Mouse (Mus musculus): ENCODE measurements around the gene Eif4a2.

The Eif4a2 gene

GRCm38 (mm10) chr16:23136406-23136970 is 29.2 kb downstream of the Eif4a2 start:
- in situ Hi-C loops (cut with MboI, MseI): loop anchor here (10.0 kb wide), 1 partner anchor 272 kb away; no protein-coding TSS in a partner anchor

GRCm38 (mm10) chr16:23140911-23141310 is 33.7 kb downstream of the Eif4a2 start:
- in situ Hi-C loops (cut with MboI, MseI): no loop called here

GRCm38 (mm10) chr16:23144326-23144725 is 37.1 kb downstream of the Eif4a2 start:
- in situ Hi-C loops (cut with MboI, MseI): no loop called here

- in situ Hi-C loops (cut with MboI, MseI): loop anchor here (5.0 kb wide), 1 partner anchor 257 kb away; no protein-coding TSS in a partner anchor
These were observed 38.0 kb downstream of the Eif4a2 start for GRCm38 (mm10) chr16:23145211-23145610.

- in situ Hi-C loops (cut with MboI, MseI): loop anchor here (5.0 kb wide), 1 partner anchor 256 kb away; no protein-coding TSS in a partner anchor
These were observed 39.0 kb downstream of the Eif4a2 start, which contains the start of gene Adipoq for GRCm38 (mm10) chr16:23146280-23146679. TSS of gene Adipoq (plus strand) at chr16:23146536.

GRCm38 (mm10) chr16:23148936-23149335 is 41.7 kb downstream of the Eif4a2 start:
- in situ Hi-C loops (cut with MboI, MseI): loop anchor here (5.0 kb wide), 1 partner anchor 253 kb away; no protein-coding TSS in a partner anchor

GRCm38 (mm10) chr16:23149396-23149795 is 42.2 kb downstream of the Eif4a2 start:
- in situ Hi-C loops (cut with MboI, MseI): loop anchor here (5.0 kb wide), 1 partner anchor 253 kb away; no protein-coding TSS in a partner anchor

- in situ Hi-C loops (cut with MboI, MseI): loop anchor here (10.0 kb wide), 1 partner anchor 1213 kb away; no protein-coding TSS in a partner anchor
These were observed 44.2 kb downstream of the Eif4a2 start for GRCm38 (mm10) chr16:23151423-23151822.

GRCm38 (mm10) chr16:23154261-23154660 is 47.0 kb downstream of the Eif4a2 start:
- in situ Hi-C loops (cut with MboI, MseI): loop anchor here (10.0 kb wide), 1 partner anchor 1211 kb away; no protein-coding TSS in a partner anchor

- in situ Hi-C loops (cut with MboI, MseI): loop anchor here (10.0 kb wide), 1 partner anchor 1208 kb away; no protein-coding TSS in a partner anchor
These were observed 49.8 kb downstream of the Eif4a2 start for GRCm38 (mm10) chr16:23157013-23157412.

GRCm38 (mm10) chr16:23158292-23158691 is 51.0 kb downstream of the Eif4a2 start:
- in situ Hi-C loops (cut with MboI, MseI): loop anchor here (10.0 kb wide), 1 partner anchor 1207 kb away; no protein-coding TSS in a partner anchor

GRCm38 (mm10) chr16:23158957-23159356 is 51.7 kb downstream of the Eif4a2 start:
- in situ Hi-C loops (cut with MboI, MseI): loop anchor here (10.0 kb wide), 1 partner anchor 1206 kb away; no protein-coding TSS in a partner anchor

- in situ Hi-C loops (cut with MboI, MseI): loop anchor here (10.0 kb wide), 1 partner anchor 1205 kb away; no protein-coding TSS in a partner anchor
These were observed 52.5 kb downstream of the Eif4a2 start for GRCm38 (mm10) chr16:23159749-23160148.

GRCm38 (mm10) chr16:23162116-23162515 is 54.9 kb downstream of the Eif4a2 start:
- in situ Hi-C loops (cut with MboI, MseI): no loop called here

Data from T-helper 1 cell (primary cell).